Comparison of ENCODE assay signal across 28 mouse cellular contexts in the genomic region with DNA sequence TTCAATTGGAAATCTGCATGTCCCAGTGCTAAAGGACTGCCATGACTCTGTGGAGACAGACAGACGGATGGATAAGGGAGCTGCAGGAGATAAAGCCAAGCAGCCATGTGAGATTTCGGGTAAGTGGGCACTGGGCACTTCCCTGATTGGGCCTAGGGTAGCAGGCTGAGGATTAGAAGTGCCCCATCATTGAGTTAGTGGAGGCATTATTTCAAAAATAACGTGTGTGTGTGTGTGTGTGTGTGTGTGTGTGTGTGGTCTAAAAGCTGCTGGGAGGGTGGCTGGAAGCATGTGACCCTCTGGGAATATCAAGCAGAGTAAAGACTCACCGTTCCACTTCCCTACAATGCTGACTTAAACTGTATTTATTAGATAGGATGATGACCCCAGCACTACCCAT.
"Had no signal": no experiment of that assay in that cellular context is flagged by ENCODE, and none has a peak within 500 bp of the region (broad histone marks: within the 10 kb centered on the region; RNA-seq: fewer than 3 reads in every experiment).

No protein-coding gene starts in this region.

- H3K27ac ChIP-seq: embryonic facial prominence, embryonic 10.5 days; embryonic facial prominence, embryonic 12.5 days; embryonic facial prominence, embryonic 13.5 days; embryonic facial prominence, embryonic 15.5 days; forebrain, embryonic 10.5 days; forebrain, embryonic 12.5 days; forebrain, embryonic 13.5 days; forebrain, embryonic 15.5 days; gastrocnemius, adult 2 months had no signal

- H3K9ac ChIP-seq: embryonic facial prominence, embryonic 12.5 days; embryonic facial prominence, embryonic 13.5 days; embryonic facial prominence, embryonic 15.5 days; forebrain, embryonic 12.5 days; forebrain, embryonic 13.5 days; forebrain, embryonic 15.5 days; forebrain, postnatal 0 days had no signal

- H3K9me3 ChIP-seq: embryonic facial prominence, embryonic 10.5 days; embryonic facial prominence, embryonic 12.5 days; embryonic facial prominence, embryonic 13.5 days; embryonic facial prominence, embryonic 15.5 days; forebrain, embryonic 10.5 days; forebrain, embryonic 12.5 days; forebrain, embryonic 13.5 days; forebrain, embryonic 15.5 days had no signal

- ATAC-seq: forebrain, embryonic 13.5 days; forebrain, embryonic 14.5 days; forebrain, embryonic 15.5 days; forebrain, embryonic 16.5 days; forebrain, postnatal 0 days had no signal

- H3K4me2 ChIP-seq: embryonic facial prominence, embryonic 12.5 days; embryonic facial prominence, embryonic 13.5 days; embryonic facial prominence, embryonic 15.5 days; forebrain, embryonic 12.5 days; forebrain, embryonic 13.5 days; forebrain, embryonic 15.5 days had no signal

- H3K4me1 ChIP-seq: embryonic facial prominence, embryonic 10.5 days; embryonic facial prominence, embryonic 12.5 days; embryonic facial prominence, embryonic 13.5 days; embryonic facial prominence, embryonic 15.5 days had no signal

- H3K36me3 ChIP-seq: embryonic facial prominence, embryonic 10.5 days; embryonic facial prominence, embryonic 12.5 days; embryonic facial prominence, embryonic 13.5 days; embryonic facial prominence, embryonic 15.5 days; forebrain, embryonic 10.5 days; forebrain, embryonic 12.5 days had no signal

- H3K27me3 ChIP-seq: embryonic facial prominence, embryonic 12.5 days; embryonic facial prominence, embryonic 13.5 days; embryonic facial prominence, embryonic 15.5 days; forebrain, embryonic 12.5 days; forebrain, embryonic 13.5 days; forebrain, embryonic 15.5 days had no signal

- DNase-seq: cerebellum, adult 18-20 months; cerebellum, adult 2 months; cerebellum, adult 8-10 months; cerebellum, adult 9-10 months; cerebellum, adult 9-11 months; cerebellum, postnatal 10 days; cerebellum, postnatal 14 days; cerebellum, postnatal 25 days; cerebellum, postnatal 36 days; embryo, embryonic 11 days; forebrain, postnatal 0 days; gastrocnemius, adult 2 months; gastrocnemius, postnatal 10 days; gastrocnemius, postnatal 14 days; gastrocnemius, postnatal 25 days; gastrocnemius, postnatal 36 days; heart, adult 18-20 months had no signal

- H3K4me3 ChIP-seq: embryonic facial prominence, embryonic 10.5 days; embryonic facial prominence, embryonic 12.5 days; embryonic facial prominence, embryonic 13.5 days; embryonic facial prominence, embryonic 15.5 days; erythroblast, embryonic 14.5 days; forebrain, embryonic 10.5 days; forebrain, embryonic 12.5 days; forebrain, embryonic 13.5 days; forebrain, embryonic 15.5 days; gastrocnemius, adult 2 months had no signal
